Mouse (Mus musculus): ENCODE measurements at regions not wholly inside any gene's neighbourhood (a gene's known extent, or its start where the extent isn't known, plus 50 kb on each side); places are given as distances from the start of the nearest gene placed in this dataset.

GRCm38 (mm10) chr15:34775714-34776113, 418.0 kb upstream of the 9430069I07Rik start:
- no peak for TF ChIP-seq POLR2A (IDR thresholded peaks at IDR 0.05; ENCODE audit: control insufficient read depth, low read depth, low read length)
- TF ChIP-seq CTCF (IDR thresholded peaks at IDR 0.05; ENCODE audit: control insufficient read depth, insufficient read depth, insufficient replicate concordance, low read depth, low read length), result no peak
- no peak overlapping the region for H3K27ac ChIP-seq (ENCODE audit: control insufficient read depth, insufficient read depth, low read depth, low read length)

GRCm38 (mm10) chr15:34751746-34752145, 394.1 kb upstream of the 9430069I07Rik start:
- no peak overlapping the region for H3K4me3 ChIP-seq (ENCODE audit: control insufficient read depth, low read depth, low read length)
- H3K27ac ChIP-seq (ENCODE audit: control insufficient read depth, insufficient read depth, low read depth, low read length), result no peak overlapping the region
- no peak for TF ChIP-seq CTCF (IDR thresholded peaks at IDR 0.05; ENCODE audit: control insufficient read depth, insufficient read depth, insufficient replicate concordance, low read depth, low read length)
- no peak for TF ChIP-seq POLR2A (IDR thresholded peaks at IDR 0.05; ENCODE audit: control insufficient read depth, low read depth, low read length)
- no peaks in the 10 kb centered on the region for H3K27me3 ChIP-seq (ENCODE audit: control insufficient read depth, insufficient read depth, low read length)
- H3K36me3 ChIP-seq (ENCODE audit: control insufficient read depth, insufficient read depth, low read length), result no peaks in the 10 kb centered on the region
- H3K4me1 ChIP-seq (ENCODE audit: control insufficient read depth, insufficient read depth, low read length), result no peaks in the 10 kb centered on the region

More at GRCm38 (mm10) chr15:34775714-34776113, 418.0 kb upstream of the 9430069I07Rik start:
- Histone ChIP-seq H3K4me3 (ENCODE audit: control insufficient read depth, low read depth, low read length) (no peak overlapping the region), H3K36me3 (ENCODE audit: control insufficient read depth, insufficient read depth, low read length) (no peaks in the 10 kb centered on the region), H3K4me1 (ENCODE audit: control insufficient read depth, insufficient read depth, low read length) (no peaks in the 10 kb centered on the region; the same call in 1 of the 2 replicates), H3K27me3 (ENCODE audit: control insufficient read depth, insufficient read depth, low read length) (no peaks in the 10 kb centered on the region)

- Histone ChIP-seq H3K4me1 (ENCODE audit: control insufficient read depth, insufficient read depth, low read length) (no peaks in the 10 kb centered on the region), H3K27me3 (ENCODE audit: control insufficient read depth, insufficient read depth, low read length) (no peaks in the 10 kb centered on the region), H3K27ac (ENCODE audit: control insufficient read depth, insufficient read depth, low read depth, low read length) (no peak overlapping the region), H3K36me3 (ENCODE audit: control insufficient read depth, insufficient read depth, low read length) (no peaks in the 10 kb centered on the region), H3K4me3 (ENCODE audit: control insufficient read depth, low read depth, low read length) (no peak overlapping the region)
- TF ChIP-seq CTCF (IDR thresholded peaks at IDR 0.05; ENCODE audit: control insufficient read depth, insufficient read depth, insufficient replicate concordance, low read depth, low read length) (no peak), POLR2A (IDR thresholded peaks at IDR 0.05; ENCODE audit: control insufficient read depth, low read depth, low read length) (no peak)
Measured at GRCm38 (mm10) chr15:34751021-34751420, 393.3 kb upstream of the 9430069I07Rik start.

GRCm38 (mm10) chr15:34747111-34747510, 389.4 kb upstream of the 9430069I07Rik start:
- Histone ChIP-seq H3K4me1 (ENCODE audit: control insufficient read depth, insufficient read depth, low read length) (no peaks in the 10 kb centered on the region), H3K27me3 (ENCODE audit: control insufficient read depth, insufficient read depth, low read length) (no peaks in the 10 kb centered on the region), H3K27ac (ENCODE audit: control insufficient read depth, insufficient read depth, low read depth, low read length) (no peak overlapping the region), H3K36me3 (ENCODE audit: control insufficient read depth, insufficient read depth, low read length) (no peaks in the 10 kb centered on the region), H3K4me3 (ENCODE audit: control insufficient read depth, low read depth, low read length) (no peak overlapping the region)
- TF ChIP-seq POLR2A (IDR thresholded peaks at IDR 0.05; ENCODE audit: control insufficient read depth, low read depth, low read length) (no peak), CTCF (IDR thresholded peaks at IDR 0.05; ENCODE audit: control insufficient read depth, insufficient read depth, insufficient replicate concordance, low read depth, low read length) (no peak)

- no peak for TF ChIP-seq POLR2A (IDR thresholded peaks at IDR 0.05; ENCODE audit: control insufficient read depth, low read depth, low read length)
- peak; percentile 87 for TF ChIP-seq CTCF (IDR thresholded peaks at IDR 0.05; ENCODE audit: control insufficient read depth, insufficient read depth, insufficient replicate concordance, low read depth, low read length)
- H3K27me3 ChIP-seq (ENCODE audit: control insufficient read depth, insufficient read depth, low read length), result no peaks in the 10 kb centered on the region
- H3K27ac ChIP-seq (ENCODE audit: control insufficient read depth, insufficient read depth, low read depth, low read length), result peak overlapping the region; percentile 14; the same call in 1 of the 2 replicates
- H3K4me3 ChIP-seq (ENCODE audit: control insufficient read depth, low read depth, low read length), result no peak overlapping the region
- no peaks in the 10 kb centered on the region for H3K36me3 ChIP-seq (ENCODE audit: control insufficient read depth, insufficient read depth, low read length)
- H3K4me1 ChIP-seq (ENCODE audit: control insufficient read depth, insufficient read depth, low read length), result no peaks in the 10 kb centered on the region
Measured at GRCm38 (mm10) chr15:34743130-34743782, 385.6 kb upstream of the 9430069I07Rik start.

- Histone ChIP-seq H3K36me3 (ENCODE audit: control insufficient read depth, insufficient read depth, low read length) (no peaks in the 10 kb centered on the region), H3K27me3 (ENCODE audit: control insufficient read depth, insufficient read depth, low read length) (no peaks in the 10 kb centered on the region), H3K27ac (ENCODE audit: control insufficient read depth, insufficient read depth, low read depth, low read length) (no peak overlapping the region), H3K4me3 (ENCODE audit: control insufficient read depth, low read depth, low read length) (no peak overlapping the region), H3K4me1 (ENCODE audit: control insufficient read depth, insufficient read depth, low read length) (no peaks in the 10 kb centered on the region)
- TF ChIP-seq CTCF (IDR thresholded peaks at IDR 0.05; ENCODE audit: control insufficient read depth, insufficient read depth, insufficient replicate concordance, low read depth, low read length), result no peak
- no peak for TF ChIP-seq POLR2A (IDR thresholded peaks at IDR 0.05; ENCODE audit: control insufficient read depth, low read depth, low read length)
Measured at GRCm38 (mm10) chr15:34741488-34741887, 383.8 kb upstream of the 9430069I07Rik start.

All from testis, adult 2 months (tissue).